Comparison of ENCODE assay signal across 19 mouse cellular contexts in genomic region chr1:93277041-93277440, GRCm38 (mm10).
"Had no signal": no experiment of that assay in that cellular context is flagged by ENCODE, and none has a peak within 500 bp of the region (broad histone marks: within the 10 kb centered on the region; RNA-seq: fewer than 3 reads in every experiment).

No protein-coding gene starts in this region.

- H3K4me3 ChIP-seq: midbrain, embryonic 10.5 days; midbrain, embryonic 12.5 days; myocyte; neural tube, embryonic 13.5 days; neural tube, embryonic 15.5 days had no signal

- H3K27me3 ChIP-seq: midbrain, embryonic 12.5 days; neural tube, embryonic 13.5 days; neural tube, embryonic 15.5 days had no signal

- DNase-seq: lung, adult 18-20 months; lung, embryonic 14.5 days; lung, postnatal 10 days; lung, postnatal 4 days; midbrain, embryonic 14.5 days; retina, postnatal 1 day; right cerebral cortex, adult 18-20 months; right cerebral cortex, postnatal 25 days; right cerebral cortex, postnatal 4 days; spleen, adult 18-20 months; thymus, adult 18-20 months; thymus, postnatal 14 days; thymus, postnatal 36 days had no signal

- H3K4me1 ChIP-seq: midbrain, embryonic 12.5 days had no signal

- H3K27ac ChIP-seq: midbrain, embryonic 10.5 days; midbrain, embryonic 12.5 days; neural tube, embryonic 13.5 days; neural tube, embryonic 15.5 days had no signal

- ATAC-seq: midbrain, embryonic 16.5 days had no signal
